Mouse (Mus musculus): ENCODE data around the gene Fastkd5. TPM values are rescaled to one million over a fixed set of nuclear protein-coding genes. Genes with fewer than 3 reads are reported as not detected.

The Fastkd5 gene
- polyA plus RNA-seq, 1 experiment, result 3.7 TPM

- H3K4me1 ChIP-seq (replicated peaks; ENCODE audit: control insufficient read depth, insufficient read depth, low read length), result peaks cover 9% of the 10 kb centered on the region
- H3K27ac ChIP-seq (ENCODE audit: control insufficient read depth, insufficient read depth, low read length), result no peak overlapping the region
- DNase-seq, result no peak
- 3% methylated on average over 37 of the region's 37 CpGs for WGBS
- H3K4me3 ChIP-seq (ENCODE audit: control insufficient read depth, insufficient read depth, low read length), result peak overlapping the region; percentile 98
- no peaks in the 10 kb centered on the region; the same call in 1 of the 2 replicates for H3K36me3 ChIP-seq (ENCODE audit: control insufficient read depth, insufficient read depth, low read length)
- TF ChIP-seq POLR2A (IDR thresholded peaks at IDR 0.05; ENCODE audit: control insufficient read depth, extremely low read depth, insufficient read depth, low read length, poor library complexity), result no peak
- TF ChIP-seq CTCF (IDR thresholded peaks at IDR 0.05; ENCODE audit: borderline replicate concordance, control insufficient read depth, extremely low read depth, insufficient read depth, low read length, poor library complexity), result no peak
- no peaks in the 10 kb centered on the region for H3K27me3 ChIP-seq (ENCODE audit: control insufficient read depth, insufficient read depth, low read length)
Measured at GRCm38 (mm10) chr2:130629080-130629838, 568 bp downstream of the Fastkd5 start.

- no peak for DNase-seq
- WGBS, result 81% methylated on average over 3 of the region's 3 CpGs
Measured at GRCm38 (mm10) chr2:130628424-130628823, 1.4 kb downstream of the Fastkd5 start.

GRCm38 (mm10) chr2:130618972-130619371, 10.9 kb downstream of the Fastkd5 start:
- H3K36me3 ChIP-seq (ENCODE audit: control insufficient read depth, insufficient read depth, low read length), result peaks cover 30% of the 10 kb centered on the region
- no peak for DNase-seq
- no peak overlapping the region for H3K27ac ChIP-seq (ENCODE audit: control insufficient read depth, insufficient read depth, low read length)
- WGBS, result 97% methylated on average over 7 of the region's 7 CpGs
- H3K4me1 ChIP-seq (replicated peaks; ENCODE audit: control insufficient read depth, insufficient read depth, low read length), result no peaks in the 10 kb centered on the region
- TF ChIP-seq POLR2A (IDR thresholded peaks at IDR 0.05; ENCODE audit: control insufficient read depth, extremely low read depth, insufficient read depth, low read length, poor library complexity) (no peak), CTCF (IDR thresholded peaks at IDR 0.05; ENCODE audit: borderline replicate concordance, control insufficient read depth, extremely low read depth, insufficient read depth, low read length, poor library complexity) (no peak)
- H3K4me3 ChIP-seq (ENCODE audit: control insufficient read depth, insufficient read depth, low read length), result no peak overlapping the region
- H3K27me3 ChIP-seq (ENCODE audit: control insufficient read depth, insufficient read depth, low read length), result no peaks in the 10 kb centered on the region

More at GRCm38 (mm10) chr2:130628424-130628823, 1.4 kb downstream of the Fastkd5 start:
- H3K4me3 ChIP-seq (ENCODE audit: control insufficient read depth, insufficient read depth, low read length), result no peak overlapping the region
- no peak for TF ChIP-seq POLR2A (IDR thresholded peaks at IDR 0.05; ENCODE audit: control insufficient read depth, extremely low read depth, insufficient read depth, low read length, poor library complexity)
- TF ChIP-seq CTCF (IDR thresholded peaks at IDR 0.05; ENCODE audit: borderline replicate concordance, control insufficient read depth, extremely low read depth, insufficient read depth, low read length, poor library complexity), result no peak
- no peak overlapping the region for H3K27ac ChIP-seq (ENCODE audit: control insufficient read depth, insufficient read depth, low read length)
- H3K4me1 ChIP-seq (replicated peaks; ENCODE audit: control insufficient read depth, insufficient read depth, low read length), result peaks cover 6% of the 10 kb centered on the region
- no peaks in the 10 kb centered on the region for H3K27me3 ChIP-seq (ENCODE audit: control insufficient read depth, insufficient read depth, low read length)
- H3K36me3 ChIP-seq (ENCODE audit: control insufficient read depth, insufficient read depth, low read length), result no peaks in the 10 kb centered on the region; the same call in 1 of the 2 replicates

- Histone ChIP-seq H3K27ac (ENCODE audit: control insufficient read depth, insufficient read depth, low read length) (no peak overlapping the region), H3K36me3 (ENCODE audit: control insufficient read depth, insufficient read depth, low read length) (peaks cover 27% of the 10 kb centered on the region), H3K4me1 (replicated peaks; ENCODE audit: control insufficient read depth, insufficient read depth, low read length) (no peaks in the 10 kb centered on the region), H3K27me3 (ENCODE audit: control insufficient read depth, insufficient read depth, low read length) (no peaks in the 10 kb centered on the region), H3K4me3 (ENCODE audit: control insufficient read depth, insufficient read depth, low read length) (no peak overlapping the region)
- peak; percentile 26 for DNase-seq
- 90% methylated on average over 3 of the region's 3 CpGs for WGBS
- TF ChIP-seq POLR2A (IDR thresholded peaks at IDR 0.05; ENCODE audit: control insufficient read depth, extremely low read depth, insufficient read depth, low read length, poor library complexity) (no peak), CTCF (IDR thresholded peaks at IDR 0.05; ENCODE audit: borderline replicate concordance, control insufficient read depth, extremely low read depth, insufficient read depth, low read length, poor library complexity) (no peak)
Measured at GRCm38 (mm10) chr2:130613091-130613490, 16.7 kb downstream of the Fastkd5 start.

- peaks cover 18% of the 10 kb centered on the region for H3K36me3 ChIP-seq (ENCODE audit: control insufficient read depth, insufficient read depth, low read length)
- no peak overlapping the region for H3K27ac ChIP-seq (ENCODE audit: control insufficient read depth, insufficient read depth, low read length)
- H3K4me1 ChIP-seq (replicated peaks; ENCODE audit: control insufficient read depth, insufficient read depth, low read length), result no peaks in the 10 kb centered on the region
- no peak overlapping the region for H3K4me3 ChIP-seq (ENCODE audit: control insufficient read depth, insufficient read depth, low read length)
- 94% methylated on average over 4 of the region's 4 CpGs for WGBS
- TF ChIP-seq POLR2A (IDR thresholded peaks at IDR 0.05; ENCODE audit: control insufficient read depth, extremely low read depth, insufficient read depth, low read length, poor library complexity) (no peak), CTCF (IDR thresholded peaks at IDR 0.05; ENCODE audit: borderline replicate concordance, control insufficient read depth, extremely low read depth, insufficient read depth, low read length, poor library complexity) (no peak)
- no peaks in the 10 kb centered on the region for H3K27me3 ChIP-seq (ENCODE audit: control insufficient read depth, insufficient read depth, low read length)
- no peak for DNase-seq
Measured at GRCm38 (mm10) chr2:130602195-130602594, 27.6 kb downstream of the Fastkd5 start.

GRCm38 (mm10) chr2:130598399-130598798, 31.4 kb downstream of the Fastkd5 start:
- Histone ChIP-seq H3K36me3 (ENCODE audit: control insufficient read depth, insufficient read depth, low read length) (peaks cover 23% of the 10 kb centered on the region), H3K27me3 (ENCODE audit: control insufficient read depth, insufficient read depth, low read length) (no peaks in the 10 kb centered on the region), H3K4me3 (ENCODE audit: control insufficient read depth, insufficient read depth, low read length) (no peak overlapping the region), H3K27ac (ENCODE audit: control insufficient read depth, insufficient read depth, low read length) (no peak overlapping the region), H3K4me1 (replicated peaks; ENCODE audit: control insufficient read depth, insufficient read depth, low read length) (no peaks in the 10 kb centered on the region)
- no peak for DNase-seq
- TF ChIP-seq POLR2A (IDR thresholded peaks at IDR 0.05; ENCODE audit: control insufficient read depth, extremely low read depth, insufficient read depth, low read length, poor library complexity), result no peak
- TF ChIP-seq CTCF (IDR thresholded peaks at IDR 0.05; ENCODE audit: borderline replicate concordance, control insufficient read depth, extremely low read depth, insufficient read depth, low read length, poor library complexity), result no peak
- WGBS, result 99% methylated on average over 3 of the region's 3 CpGs

Data from thymus, adult 2 months (tissue).